Mouse (Mus musculus) layer of hippocampus, postnatal 36 days (tissue): ENCODE measurements at regions not wholly inside any gene's neighbourhood (a gene's known extent, or its start where the extent isn't known, plus 50 kb on each side); places are given as distances from the start of the nearest gene placed in this dataset.

Source experiments
- DNase-seq, 2 experiments: peaks; one replicate each; pipeline ENCODE4 v3.0.0; 2022

GRCm38 (mm10) chr10:119054191-119055175 is 184.5 kb upstream of the Dyrk2 start:
- DNase-seq = no peak

GRCm38 (mm10) chr10:119052441-119053041 is 182.5 kb upstream of the Dyrk2 start:
- no peak for DNase-seq

- no peak for DNase-seq
Measured at GRCm38 (mm10) chr10:119051598-119051997, 181.6 kb upstream of the Dyrk2 start.

- no peak for DNase-seq
Measured at GRCm38 (mm10) chr10:119050017-119050685, 180.1 kb upstream of the Dyrk2 start.

DNA sequence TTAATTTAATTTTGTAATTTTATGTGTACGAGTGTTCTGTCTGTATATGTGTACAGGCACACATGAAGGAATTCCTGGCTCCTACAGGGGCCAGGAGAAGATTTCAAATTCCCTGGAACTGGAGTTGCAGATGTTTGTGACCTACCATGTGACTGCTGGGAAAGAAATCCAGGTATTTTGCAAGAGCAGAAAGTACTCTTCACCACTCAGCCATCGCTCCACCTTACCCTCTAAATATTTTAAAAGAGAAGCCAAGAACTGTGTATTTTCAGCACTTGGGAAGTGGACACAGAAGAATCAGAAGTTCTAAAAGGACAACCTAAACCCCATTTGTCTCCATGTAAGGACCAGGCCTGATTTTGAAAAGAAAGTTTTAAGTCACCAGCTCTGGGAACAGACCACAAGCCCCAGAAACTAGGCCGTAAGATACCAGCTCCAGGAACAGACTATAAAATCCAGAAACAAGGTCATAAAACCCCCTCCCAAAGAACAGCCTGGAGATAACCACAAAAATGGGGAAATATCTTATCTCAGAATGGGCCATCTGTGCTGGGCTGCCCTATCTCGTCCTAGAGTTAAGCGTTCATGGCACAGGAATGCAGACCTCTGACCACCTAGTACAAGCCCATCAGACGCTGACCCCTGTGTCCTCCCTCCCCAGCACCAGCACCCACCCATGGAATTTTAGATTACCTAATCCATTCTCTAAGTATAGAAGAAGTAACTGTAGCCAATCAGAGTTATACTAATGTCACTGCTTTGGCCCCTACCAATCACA is 178.8 kb upstream of the Dyrk2 start:
- DNase-seq = no peak

- no peak for DNase-seq
Measured at GRCm38 (mm10) chr10:119045059-119045458, 175.1 kb upstream of the Dyrk2 start.

- DNase-seq = no peak
Measured at GRCm38 (mm10) chr10:119043069-119043468, 173.1 kb upstream of the Dyrk2 start.

- DNase-seq = no peak
Measured at GRCm38 (mm10) chr10:119040205-119040604, 170.2 kb upstream of the Dyrk2 start.

DNA sequence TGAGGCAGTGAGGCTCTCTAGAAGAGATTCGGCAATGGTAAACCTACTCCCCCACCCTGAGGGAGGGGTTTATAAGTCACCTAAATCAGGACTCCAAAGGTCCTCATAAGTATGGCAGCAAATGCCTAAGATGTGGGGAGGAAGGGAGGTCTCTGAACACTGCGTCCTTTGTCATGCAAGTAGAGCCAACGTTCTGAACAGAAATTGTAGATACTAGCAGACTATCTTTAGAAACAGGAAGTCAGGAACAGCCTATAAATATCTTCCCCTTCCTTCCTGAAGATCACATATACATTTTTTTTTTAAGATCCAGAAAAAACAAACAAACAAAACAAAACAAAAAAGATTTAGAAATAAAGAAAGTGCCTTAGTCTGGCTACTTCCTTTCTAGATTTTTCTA is 169.7 kb upstream of the Dyrk2 start:
- DNase-seq = no peak

- no peak for DNase-seq
Measured at GRCm38 (mm10) chr10:119038991-119039390, 169.0 kb upstream of the Dyrk2 start.

- no peak for DNase-seq
Measured at GRCm38 (mm10) chr10:119037781-119038180, 167.8 kb upstream of the Dyrk2 start.

DNA sequence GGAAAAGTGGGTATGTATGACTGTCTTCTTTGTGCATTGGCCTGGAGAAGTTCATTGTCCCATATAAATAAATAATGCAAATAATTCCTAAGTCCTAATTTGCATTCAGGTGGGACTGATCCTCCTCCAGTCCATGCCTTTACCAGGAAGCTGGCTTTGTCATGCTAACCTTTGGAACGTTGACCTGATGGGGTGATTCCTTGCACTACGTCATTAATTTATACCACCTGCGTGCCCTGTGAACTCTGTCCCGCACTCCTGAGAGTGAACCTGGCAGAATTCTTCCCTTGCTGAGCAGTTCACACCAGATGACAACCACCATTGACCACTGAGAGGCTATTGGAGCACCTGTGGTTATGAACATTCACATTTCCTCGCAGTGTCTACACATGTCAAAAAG is 165.9 kb upstream of the Dyrk2 start:
- DNase-seq = no peak

- DNase-seq = no peak
Measured at GRCm38 (mm10) chr10:119034396-119034795, 164.4 kb upstream of the Dyrk2 start.

GRCm38 (mm10) chr10:119031282-119032275 is 161.6 kb upstream of the Dyrk2 start:
- DNase-seq = peak; percentile 48 to 56

- DNase-seq = no peak
Measured at GRCm38 (mm10) chr10:119028480-119029137, 158.6 kb upstream of the Dyrk2 start.

- DNase-seq = no peak
Measured at GRCm38 (mm10) chr10:119027241-119027901, 157.4 kb upstream of the Dyrk2 start.

DNA sequence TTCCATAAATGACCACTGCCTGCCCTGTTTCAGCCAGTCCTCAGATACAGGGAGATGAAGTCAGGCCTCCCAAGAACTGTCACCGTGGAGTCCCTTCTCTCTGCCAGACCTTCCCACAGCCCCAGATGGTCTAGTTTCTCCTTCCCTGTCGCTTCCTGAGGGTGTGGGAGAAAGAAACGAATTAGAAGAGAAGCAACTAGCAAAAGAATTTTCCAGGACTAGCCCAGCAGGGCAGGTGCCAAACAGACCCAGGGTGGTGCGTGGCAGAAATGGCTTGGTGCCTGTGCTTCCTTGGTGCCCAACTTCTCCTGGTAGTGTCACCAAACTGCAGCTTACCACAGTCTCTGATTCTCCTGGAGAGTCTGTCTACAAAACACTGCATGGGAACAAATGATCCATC is 156.3 kb upstream of the Dyrk2 start:
- DNase-seq = peak; percentile 33 to 47

DNA sequence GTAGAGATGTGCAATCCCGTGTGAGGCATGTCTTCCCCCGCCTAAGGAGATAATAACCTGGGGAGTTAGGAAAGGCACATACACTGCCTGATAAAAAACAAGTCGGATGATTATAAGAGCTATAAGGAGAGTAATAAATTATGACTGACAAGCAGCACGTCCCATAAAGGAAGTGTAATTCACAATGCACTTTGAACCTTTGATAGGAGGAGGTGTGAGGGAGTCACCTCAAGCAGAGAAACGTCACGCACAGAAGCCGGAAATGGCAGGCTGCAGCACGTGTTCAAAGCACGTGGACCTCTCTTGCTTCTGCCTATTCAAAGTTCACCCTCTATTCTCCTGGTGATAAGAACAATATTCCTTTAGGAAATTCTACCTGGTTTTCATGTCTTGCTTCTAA is 154.4 kb upstream of the Dyrk2 start:
- no peak for DNase-seq

GRCm38 (mm10) chr10:119019082-119019481 is 149.1 kb upstream of the Dyrk2 start:
- no peak for DNase-seq

- no peak for DNase-seq
Measured at GRCm38 (mm10) chr10:119018490-119018889, 148.5 kb upstream of the Dyrk2 start.
